Mouse (Mus musculus) thymus, postnatal 36 days (tissue): ENCODE measurements around the gene Rsph1.
A peak's percentile ranks its signal among the peaks of the same experiment; 100 is the strongest.

Experiments
- DNase-seq, 2 experiments: peaks; one replicate each; pipeline ENCODE4 v3.0.0; 2022; ENCODE audit warnings: mixed read lengths in 2 of 2

The Rsph1 gene

GRCm38 (mm10) chr17:31254463-31254931 is 22.7 kb downstream of the Rsph1 start:
- peak; percentile 76 for DNase-seq

- no peak for DNase-seq
Measured at GRCm38 (mm10) chr17:31253951-31254350, 23.2 kb downstream of the Rsph1 start.

GRCm38 (mm10) chr17:31247144-31247543 is 30.0 kb downstream of the Rsph1 start:
- no peak for DNase-seq

GRCm38 (mm10) chr17:31245321-31245720 is 31.9 kb downstream of the Rsph1 start:
- no peak for DNase-seq

GRCm38 (mm10) chr17:31242764-31243163 is 34.4 kb downstream of the Rsph1 start:
- peak; percentile 50 to 60 for DNase-seq

GRCm38 (mm10) chr17:31241156-31241555 is 36.0 kb downstream of the Rsph1 start:
- DNase-seq = no peak

GRCm38 (mm10) chr17:31238234-31239020 is 38.8 kb downstream of the Rsph1 start:
- DNase-seq = no peak

GRCm38 (mm10) chr17:31235915-31236314 is 41.3 kb downstream of the Rsph1 start:
- peak in 1 of 2 experiments; percentile 21 for DNase-seq

- peak in 1 of 2 experiments; percentile 5 for DNase-seq
Measured at GRCm38 (mm10) chr17:31232251-31233010, 44.8 kb downstream of the Rsph1 start.

- DNase-seq = peak in 1 of 2 experiments; percentile 1
Measured at GRCm38 (mm10) chr17:31231780-31232179, 45.4 kb downstream of the Rsph1 start.

- DNase-seq = no peak
Measured at GRCm38 (mm10) chr17:31226931-31227330, 50.3 kb downstream of the Rsph1 start.

- DNase-seq = no peak
Measured at GRCm38 (mm10) chr17:31226368-31226767, 50.8 kb downstream of the Rsph1 start.

- DNase-seq = peak; percentile 42 to 49
Measured at GRCm38 (mm10) chr17:31224591-31224990, 52.6 kb downstream of the Rsph1 start.

- peak; percentile 58 to 73 for DNase-seq
Measured at GRCm38 (mm10) chr17:31223835-31224234, 53.3 kb downstream of the Rsph1 start.

- DNase-seq = peak; percentile 44 to 51
Measured at GRCm38 (mm10) chr17:31222810-31223310, 54.3 kb downstream of the Rsph1 start.

- DNase-seq = no peak
Measured at GRCm38 (mm10) chr17:31216068-31216955, 60.9 kb downstream of the Rsph1 start.

GRCm38 (mm10) chr17:31211881-31212280 is 65.3 kb downstream of the Rsph1 start:
- DNase-seq = no peak

GRCm38 (mm10) chr17:31210299-31210698 is 66.9 kb downstream of the Rsph1 start:
- DNase-seq = peak in 1 of 2 experiments; percentile 25

GRCm38 (mm10) chr17:31209376-31209930 is 67.7 kb downstream of the Rsph1 start:
- peak in 1 of 2 experiments; percentile 42 for DNase-seq

GRCm38 (mm10) chr17:31208654-31209053 is 68.5 kb downstream of the Rsph1 start:
- peak in 1 of 2 experiments; percentile 22 for DNase-seq

GRCm38 (mm10) chr17:31207771-31208334 is 69.3 kb downstream of the Rsph1 start, which contains the start of gene Ubash3a:
Gene Ubash3a, plus strand, starts transcription at chr17:31207873.
- DNase-seq = peak; percentile 74 to 83
